Mouse (Mus musculus): ENCODE data around the gene Fam69a.
"Not testable (repeated sequence)": the region's sequence is repeated elsewhere in the genome, so short reads cannot be mapped to it uniquely, and the experiment has no call there.

The Fam69a gene

DNA sequence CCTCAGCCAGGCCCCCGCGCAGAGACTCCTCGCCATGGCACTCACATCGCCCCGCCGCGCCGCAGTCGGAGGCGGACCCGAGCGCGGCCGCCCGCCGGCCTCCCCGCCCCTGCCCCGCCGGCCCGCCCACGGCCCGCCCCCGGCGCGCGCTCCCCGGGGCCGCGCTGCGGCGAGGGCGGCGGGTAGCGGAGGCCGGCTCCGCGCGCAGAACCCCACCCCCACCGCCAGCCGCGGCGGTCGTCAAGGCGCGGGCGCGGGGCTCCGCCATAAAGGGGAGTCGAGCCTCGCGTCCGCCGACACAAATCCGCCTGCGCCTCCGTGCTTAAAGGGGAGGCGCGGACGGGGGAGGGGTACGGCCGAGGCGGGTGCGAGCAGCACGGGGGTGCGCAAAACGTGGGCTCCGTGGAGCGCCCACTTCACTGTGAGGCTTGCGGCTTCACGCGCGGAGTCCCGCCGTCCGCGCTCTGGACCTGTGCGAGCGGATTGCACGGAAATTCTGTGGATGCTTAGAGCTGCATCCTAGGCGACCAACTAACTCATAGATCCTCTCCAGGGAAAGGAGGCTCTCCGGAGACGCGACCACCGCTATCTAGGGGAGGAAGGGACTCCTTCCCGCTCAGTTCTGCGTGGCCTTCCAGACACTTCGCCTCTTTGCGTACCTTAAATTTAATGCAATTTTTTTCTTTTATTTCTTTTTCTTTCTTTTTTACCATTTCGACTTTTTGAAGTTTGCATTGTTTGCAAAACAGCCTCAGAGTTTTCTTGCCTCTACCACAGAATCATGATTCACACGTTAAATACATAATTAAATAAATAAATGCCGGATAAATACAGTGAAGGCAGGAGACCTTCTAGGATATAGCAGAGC lies at the start of gene Fam69a:
Gene Fam69a, minus strand, starts transcription at position 119 of the 868 bp plus-strand sequence.
- peak; percentile 64 to 72 for DNase-seq (ENCODE audit: low spot score in 2 of 2)

DNA sequence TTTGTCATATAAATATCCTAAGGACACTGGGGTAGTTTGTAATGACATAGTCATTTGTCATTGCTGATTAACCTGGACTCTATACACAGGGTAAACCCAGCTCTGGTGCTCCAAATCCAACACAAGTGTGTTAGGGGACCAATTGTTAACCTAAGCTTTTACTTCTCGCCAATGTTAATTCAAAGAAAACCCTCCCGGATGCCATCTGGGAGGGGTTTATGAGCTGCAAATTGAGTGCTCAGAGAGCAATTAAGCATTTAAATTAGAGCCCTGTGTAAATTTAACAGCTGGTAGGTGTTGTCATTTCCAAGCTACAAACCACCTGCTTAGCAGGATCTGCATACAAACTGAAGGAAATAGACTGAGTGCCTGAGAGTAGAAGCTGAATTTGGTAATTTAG lies 48.6 kb upstream of the Fam69a start:
- DNase-seq (ENCODE audit: low spot score in 2 of 2): no peak

- no peak for DNase-seq (ENCODE audit: low spot score in 2 of 2)
Measured at GRCm38 (mm10) chr5:108034194-108034593, 47.3 kb upstream of the Fam69a start.

GRCm38 (mm10) chr5:108031267-108031666 lies 44.4 kb upstream of the Fam69a start:
- DNase-seq (ENCODE audit: low spot score in 2 of 2): no peak

- DNase-seq (ENCODE audit: low spot score in 2 of 2): no peak
Measured at GRCm38 (mm10) chr5:108029968-108030367, 43.1 kb upstream of the Fam69a start.

DNA sequence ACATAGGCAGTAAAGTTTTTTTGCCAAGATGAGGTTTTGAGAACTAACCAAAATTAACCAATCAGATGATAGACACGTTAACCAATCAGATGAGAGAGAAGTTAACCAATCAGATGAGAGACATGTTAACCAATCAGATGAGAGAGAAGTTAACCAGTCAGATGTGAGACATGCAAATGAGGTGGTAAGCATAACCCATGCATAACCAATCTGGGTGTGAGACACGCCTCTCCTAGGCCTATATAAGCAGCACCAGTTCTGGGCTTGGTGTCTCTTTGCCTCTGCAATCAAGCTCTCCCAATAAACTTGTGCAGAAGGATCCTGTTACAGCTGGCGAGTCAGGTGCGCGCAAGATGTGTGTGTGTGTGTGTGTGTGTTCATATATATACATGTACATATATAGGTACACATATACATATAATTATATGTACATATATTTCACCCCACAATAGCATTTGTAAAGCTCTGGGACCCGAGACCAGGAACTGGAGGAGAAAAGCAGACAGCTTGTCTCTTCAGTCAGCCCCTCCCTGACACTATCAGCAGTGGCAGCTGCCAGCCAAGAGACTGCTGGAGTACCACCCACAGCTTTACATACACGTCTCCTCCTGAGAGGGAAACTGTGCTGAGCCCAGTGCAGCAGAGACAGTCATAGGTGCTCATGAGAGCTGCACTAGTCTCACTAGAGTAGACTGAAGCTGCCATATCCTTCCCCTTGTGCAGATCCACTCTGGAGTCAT lies 42.1 kb upstream of the Fam69a start:
- not testable (repeated sequence) for DNase-seq (ENCODE audit: low spot score in 2 of 2)

- DNase-seq (ENCODE audit: low spot score in 2 of 2): peak in 1 of 2 experiments; percentile 10
Measured at GRCm38 (mm10) chr5:108028230-108028629, 41.3 kb upstream of the Fam69a start.

DNA sequence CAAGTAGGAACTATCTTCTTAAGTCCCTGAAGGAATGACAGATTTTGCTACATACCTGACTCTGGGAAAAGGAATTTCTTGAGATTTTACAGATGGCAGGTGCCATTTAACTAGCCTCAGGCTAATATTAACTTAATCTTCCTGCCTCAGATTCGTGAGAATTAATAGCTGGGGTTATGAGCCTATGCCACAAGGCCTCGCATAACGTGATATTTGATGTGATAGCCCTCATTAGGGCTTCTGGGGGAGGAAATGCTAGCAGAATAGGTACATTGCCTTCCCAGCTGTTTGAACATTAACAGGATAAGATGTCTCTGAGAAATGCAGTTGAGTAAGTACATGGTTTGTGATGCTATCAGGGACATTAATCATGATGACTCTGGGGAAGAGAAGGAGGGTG lies 34.5 kb upstream of the Fam69a start:
- DNase-seq (ENCODE audit: low spot score in 2 of 2): no peak

- DNase-seq (ENCODE audit: low spot score in 2 of 2): no peak
Measured at GRCm38 (mm10) chr5:108019367-108019766, 32.5 kb upstream of the Fam69a start.

GRCm38 (mm10) chr5:108017232-108017631 lies 30.3 kb upstream of the Fam69a start:
- DNase-seq (ENCODE audit: low spot score in 2 of 2): no peak

- peak in 1 of 2 experiments; percentile 25 for DNase-seq (ENCODE audit: low spot score in 2 of 2)
Measured at GRCm38 (mm10) chr5:108015422-108015821, 28.5 kb upstream of the Fam69a start.

- DNase-seq (ENCODE audit: low spot score in 2 of 2): no peak
Measured at GRCm38 (mm10) chr5:108014173-108014572, 27.3 kb upstream of the Fam69a start.

- DNase-seq (ENCODE audit: low spot score in 2 of 2): no peak
Measured at GRCm38 (mm10) chr5:108009721-108010120, 22.8 kb upstream of the Fam69a start.

DNA sequence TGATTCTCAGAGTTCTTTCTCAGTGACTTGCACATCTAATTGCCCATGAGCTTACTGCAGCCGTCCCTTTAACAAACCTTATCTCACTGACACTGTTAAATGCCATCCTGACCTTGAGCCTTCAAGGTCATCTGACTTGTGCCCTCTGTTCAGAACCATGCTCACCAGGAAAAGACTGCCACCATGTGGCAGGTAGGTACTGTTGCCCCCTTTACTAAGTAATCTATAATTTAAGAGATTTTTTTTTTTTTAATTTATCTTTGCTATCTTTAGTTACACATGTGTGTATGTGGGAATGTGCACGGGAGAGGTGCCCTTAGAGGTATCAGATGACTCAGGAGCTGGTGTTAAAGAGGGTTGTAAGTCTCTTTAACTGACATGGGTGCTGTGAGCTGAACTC lies 18.2 kb upstream of the Fam69a start:
- no peak for DNase-seq (ENCODE audit: low spot score in 2 of 2)

GRCm38 (mm10) chr5:108002734-108003133 lies 15.8 kb upstream of the Fam69a start:
- no peak for DNase-seq (ENCODE audit: low spot score in 2 of 2)

DNA sequence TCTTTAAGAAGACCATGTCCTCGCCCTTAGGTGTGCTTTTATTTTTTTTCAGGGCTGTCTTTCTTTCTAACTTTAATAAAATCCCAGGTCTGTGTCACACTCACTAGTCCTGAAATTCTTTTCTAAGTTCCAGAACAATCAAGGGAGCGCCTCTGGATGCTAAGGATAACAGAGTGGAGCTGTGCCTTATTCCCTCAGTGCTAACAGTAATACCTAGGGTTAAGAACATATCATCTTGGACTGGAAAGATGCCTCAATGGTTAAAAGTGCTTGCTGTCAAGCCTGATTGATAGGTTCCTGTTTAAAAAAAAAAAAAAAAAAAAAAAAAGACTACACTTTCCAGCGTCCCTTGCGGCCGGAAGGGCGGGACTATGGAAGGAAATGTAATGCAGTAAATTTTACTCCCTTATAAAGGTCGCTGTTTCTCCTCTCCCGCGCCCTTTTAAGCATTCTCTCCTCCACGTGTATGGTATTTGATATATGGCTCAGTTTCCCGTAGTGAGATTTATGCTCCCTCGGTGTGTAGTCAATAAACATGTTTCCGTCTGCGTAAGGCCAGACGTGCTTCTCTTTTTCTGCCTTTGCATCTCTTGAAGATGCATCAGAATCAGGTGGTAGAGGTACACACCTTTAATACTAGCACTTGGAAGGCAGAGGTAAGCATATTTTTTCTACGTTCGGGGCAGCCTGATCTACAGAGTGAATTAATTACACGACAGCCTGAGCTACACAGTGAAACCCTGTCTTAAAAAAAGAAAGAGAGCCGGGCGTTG lies 14.1 kb upstream of the Fam69a start:
- DNase-seq (ENCODE audit: low spot score in 2 of 2): peak; percentile 33 to 38

DNA sequence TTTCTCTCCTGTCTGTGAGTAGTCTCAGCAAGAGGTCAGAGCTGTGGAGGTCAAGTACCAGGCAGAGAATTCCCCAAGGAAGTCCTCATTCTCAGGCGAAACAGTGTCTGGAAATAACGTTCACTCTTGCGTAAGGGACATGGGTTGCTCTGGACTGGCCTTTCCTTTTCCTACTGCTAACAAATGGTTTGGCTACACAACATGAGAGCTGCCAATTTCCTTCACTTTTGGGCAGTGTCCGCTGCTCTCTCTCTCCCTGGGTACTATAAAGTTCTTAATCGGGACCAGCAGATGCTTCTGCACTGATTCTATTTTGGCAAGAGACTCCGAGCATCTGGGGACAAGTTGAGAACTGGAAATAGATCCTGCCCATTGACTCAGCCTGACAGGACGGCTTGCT lies 10.8 kb upstream of the Fam69a start:
- peak in 1 of 2 experiments; percentile 39 for DNase-seq (ENCODE audit: low spot score in 2 of 2)

DNA sequence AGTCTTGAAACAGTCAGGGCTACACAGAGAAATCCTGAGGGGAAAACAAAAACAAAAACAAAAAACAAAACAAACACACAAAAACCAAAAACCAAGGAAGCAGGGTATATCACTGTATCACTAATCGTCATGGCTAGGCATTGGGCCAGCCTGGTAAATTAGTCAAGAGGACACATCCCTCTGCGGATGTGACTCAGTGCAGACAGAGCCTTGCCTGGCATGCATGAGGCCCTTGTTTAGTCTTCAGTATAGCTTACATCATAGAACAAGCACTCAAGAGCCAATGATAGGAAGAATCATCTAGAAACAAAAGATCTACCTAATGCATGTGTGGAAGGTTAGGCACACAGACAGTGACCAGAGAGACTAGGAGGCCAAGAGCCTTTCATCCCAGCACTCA lies 9.1 kb upstream of the Fam69a start:
- no peak for DNase-seq (ENCODE audit: low spot score in 2 of 2)

DNA sequence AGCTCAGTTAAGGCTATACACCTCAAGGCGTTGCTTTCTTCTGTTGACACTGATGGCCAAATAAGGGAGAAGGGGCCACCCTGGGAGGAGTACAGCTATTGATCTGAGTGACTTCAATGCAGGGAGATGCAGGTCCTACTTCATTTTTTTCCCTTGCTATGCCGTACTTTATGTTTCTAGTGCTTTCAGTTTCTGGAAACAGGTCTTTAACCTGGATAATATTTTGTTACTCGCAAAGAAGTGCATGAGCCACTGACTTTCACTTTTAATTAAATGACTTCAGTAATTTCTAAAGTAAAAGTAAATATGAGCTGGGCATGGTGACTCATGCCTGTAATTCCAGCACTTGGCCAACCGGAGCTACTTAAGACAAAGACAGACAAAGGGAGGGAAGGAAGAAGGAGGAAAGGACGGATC lies 958 bp upstream of the Fam69a start:
- DNase-seq (ENCODE audit: low spot score in 2 of 2): no peak

GRCm38 (mm10) chr5:107986255-107986966 lies 474 bp downstream of the Fam69a start:
- DNase-seq (ENCODE audit: low spot score in 2 of 2): peak; percentile 24 to 38

DNA sequence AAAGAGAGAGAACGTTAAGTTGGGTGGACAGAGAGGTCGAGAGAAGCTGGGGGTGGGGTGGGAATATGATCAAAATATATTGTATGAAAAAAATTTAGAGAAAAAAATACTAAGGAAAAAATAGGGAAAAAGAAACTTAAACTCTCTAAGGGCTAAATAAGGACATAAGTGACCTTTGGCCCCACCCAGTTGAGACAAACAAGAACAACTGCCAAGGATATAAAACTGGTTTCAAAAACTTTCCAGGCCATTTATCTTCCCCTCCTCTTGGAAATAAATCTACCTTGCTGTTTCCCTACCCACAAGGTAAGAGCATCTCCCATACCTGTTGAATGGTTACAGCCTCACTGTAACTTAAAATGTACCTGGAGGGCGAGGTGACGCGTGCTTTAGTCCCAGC lies 2.9 kb downstream of the Fam69a start:
- DNase-seq (ENCODE audit: low spot score in 2 of 2): no peak

All from urinary bladder, postnatal 36 days (tissue).